Mouse (Mus musculus) midbrain, embryonic 15.5 days (tissue): Measurements from ENCODE around the gene Vwa5b1. TPM values are rescaled to one million over a fixed set of nuclear protein-coding genes. Genes with fewer than 3 reads are reported as not detected.

Experiments
- ATAC-seq: fragments of 200-750 bp; cut with Nextera tagmentation; replicated peaks from 2 replicates; pipeline ENCODE4 v1.8.0; 2017; ENCODE audit warnings: moderate TSS enrichment
- H3K27ac ChIP-seq: fragments of 300-500 bp; sonication (generic); 2 replicates; pipeline ENCODE4 v1.5.1; 2015; ENCODE audit warnings: mild to moderate bottlenecking, inconsistent platforms
- H3K27me3 ChIP-seq: fragments of 300-500 bp; sonication (generic); replicated peaks from 2 replicates; pipeline ENCODE4 v1.6.1; 2015; ENCODE audit warnings: inconsistent platforms
- H3K36me3 ChIP-seq: fragments of 300-500 bp; sonication (generic); replicated peaks from 2 replicates; pipeline ENCODE4 v1.6.1; 2015; ENCODE audit warnings: inconsistent platforms
- H3K4me1 ChIP-seq: fragments of 300-500 bp; sonication (generic); 2 replicates; pipeline ENCODE4 v1.6.1; 2015; ENCODE audit warnings: inconsistent platforms
- H3K4me2 ChIP-seq: fragments of 300-500 bp; sonication (generic); 2 replicates; pipeline ENCODE4 v1.6.1; 2015; ENCODE audit warnings: inconsistent platforms, mild to moderate bottlenecking, moderate library complexity
- H3K4me3 ChIP-seq: fragments of 300-500 bp; sonication (generic); 2 replicates; pipeline ENCODE4 v1.5.1; 2015; ENCODE audit warnings: mild to moderate bottlenecking, inconsistent platforms
- H3K9ac ChIP-seq: fragments of 300-500 bp; sonication (generic); 2 replicates; pipeline ENCODE4 v1.6.1; 2015; ENCODE audit warnings: mild to moderate bottlenecking, inconsistent platforms
- H3K9me3 ChIP-seq: fragments of 300-500 bp; sonication (generic); 2 replicates; pipeline ENCODE4 v1.6.1; 2016; ENCODE audit warnings: inconsistent platforms
- WGBS: fragments of 180-500 bp; shearing (Covaris S2); methylation state at CpG from one replicate; pipeline ENCODE4 v1.1.7; 2015; ENCODE audit warnings: mixed read lengths; 5-methylcytosine and 5-hydroxymethylcytosine counted together
- polyA plus RNA-seq: library from polyadenylated mRNA; unstranded; fragments of >200 nt; fragmentation: Nextera tagmentation; extraction: Ambion mirVana; gene quantifications from 2 replicates; pipeline ENCODE4 v1.2.1, GENCODE M21; 2015

Vwa5b1 gene
- polyA plus RNA-seq, 1 experiment from 2014 or later: 2.4 TPM

DNA sequence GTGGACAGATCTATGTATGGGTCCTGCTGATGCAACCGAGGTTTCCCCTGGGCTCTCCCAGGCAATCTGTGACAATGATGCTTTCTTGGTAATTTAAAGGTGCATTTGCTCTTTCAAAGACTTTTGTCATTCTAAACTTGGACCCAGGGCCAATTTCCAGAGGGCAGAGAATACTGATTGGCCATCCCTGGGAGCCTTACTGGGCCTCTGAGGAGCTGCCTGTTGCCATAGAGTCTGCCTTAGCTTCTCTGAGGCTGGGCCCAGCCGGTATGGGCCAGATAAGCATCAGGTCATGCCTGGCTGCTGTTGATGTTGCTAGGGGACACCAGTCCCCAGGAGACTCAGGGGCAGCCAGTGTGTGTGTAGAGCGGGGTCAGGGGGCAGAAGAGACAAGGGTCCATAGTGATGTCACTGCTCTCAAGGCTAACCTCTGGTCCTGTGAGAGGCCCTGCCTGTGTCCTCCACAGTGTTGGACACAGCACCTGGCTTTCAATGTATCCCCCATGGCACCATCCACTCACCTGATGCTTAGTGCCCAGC, 12.5 kb upstream of the Vwa5b1 start:
- ATAC-seq: no peak
- Histone ChIP-seq H3K4me3 (no peak overlapping the region), H3K27me3 (no peaks in the 10 kb centered on the region), H3K9ac (no peak overlapping the region), H3K9me3 (no peaks in the 10 kb centered on the region), H3K36me3 (no peaks in the 10 kb centered on the region), H3K4me2 (no peak overlapping the region), H3K27ac (no peak overlapping the region), H3K4me1 (peaks cover 4% of the 10 kb centered on the region)
- 42% methylated on average over 3 of the region's 3 CpGs for WGBS

DNA sequence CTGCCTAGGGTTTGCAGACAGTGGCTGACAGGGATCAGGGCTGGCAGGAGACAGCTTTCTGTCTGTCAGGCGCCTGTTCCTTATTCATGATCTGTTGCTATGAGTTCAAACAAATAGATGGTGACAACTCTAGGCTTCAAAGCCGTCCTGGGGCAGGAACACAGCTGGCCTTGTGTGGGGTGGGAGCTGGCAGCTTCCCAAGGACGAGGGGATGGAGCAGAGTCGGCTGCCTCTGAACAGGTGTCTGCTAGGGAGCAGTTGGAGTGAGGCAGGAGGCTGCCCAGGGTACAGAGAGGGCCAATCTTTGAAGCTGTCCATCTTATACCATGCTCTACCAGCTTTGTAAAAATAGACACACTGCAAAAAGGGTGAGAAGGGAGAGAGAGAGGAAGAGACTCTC, 6.6 kb upstream of the Vwa5b1 start:
- Histone ChIP-seq H3K4me1 (no peaks in the 10 kb centered on the region), H3K27ac (no peak overlapping the region), H3K9me3 (no peaks in the 10 kb centered on the region), H3K4me2 (no peak overlapping the region), H3K36me3 (no peaks in the 10 kb centered on the region), H3K9ac (no peak overlapping the region), H3K4me3 (no peak overlapping the region), H3K27me3 (no peaks in the 10 kb centered on the region)
- 31% methylated on average over 4 of the region's 4 CpGs for WGBS
- ATAC-seq: no peak

DNA sequence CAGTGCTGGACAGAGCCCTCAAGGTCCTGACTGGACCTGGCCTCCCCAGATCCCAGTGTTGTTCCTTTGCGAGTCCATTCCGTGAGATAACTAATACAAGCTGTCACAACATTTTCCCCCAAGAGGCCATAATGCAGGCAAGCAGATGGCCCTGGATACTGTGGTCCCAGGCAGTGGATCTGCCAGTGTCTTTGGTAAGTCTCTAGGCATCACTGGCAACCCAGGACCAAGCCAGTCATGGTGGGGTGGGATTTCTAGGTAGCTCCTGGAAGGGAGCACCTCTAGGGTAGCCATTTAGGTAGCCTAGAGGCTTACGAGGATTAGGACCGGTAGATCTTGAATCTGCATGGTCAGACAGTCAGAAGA, 445 bp upstream of the Vwa5b1 start:
- ATAC-seq: no peak
- Histone ChIP-seq H3K36me3 (no peaks in the 10 kb centered on the region), H3K27ac (peak overlapping the region; percentile 48; the same call in 1 of the 2 replicates), H3K4me2 (no peak overlapping the region), H3K27me3 (no peaks in the 10 kb centered on the region), H3K4me3 (no peak overlapping the region), H3K4me1 (peaks cover 13% of the 10 kb centered on the region), H3K9ac (no peak overlapping the region), H3K9me3 (no peaks in the 10 kb centered on the region)
- WGBS: 51% methylated on average over 4 of the region's 4 CpGs

DNA sequence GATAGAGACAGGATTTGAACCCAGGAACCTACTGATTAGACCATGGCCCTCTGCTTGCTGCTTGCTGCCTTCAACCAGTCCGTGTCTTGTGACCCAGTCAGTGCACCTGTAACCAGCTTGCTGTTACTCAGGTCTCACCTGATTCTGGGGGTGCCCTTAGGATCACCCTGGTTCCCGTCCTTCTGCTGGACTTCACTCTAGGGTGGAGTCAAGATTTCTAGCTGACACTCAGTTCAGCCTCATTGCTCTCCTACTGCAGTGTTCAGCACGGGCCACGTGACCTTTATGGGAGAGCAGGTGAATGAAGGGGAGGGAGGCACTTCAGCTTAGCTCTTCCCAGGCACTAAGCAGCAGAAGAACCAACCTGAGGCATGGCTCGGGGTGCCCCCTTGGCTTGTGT, 7.4 kb downstream of the Vwa5b1 start:
- no peak for ATAC-seq
- Histone ChIP-seq H3K4me3 (no peak overlapping the region), H3K36me3 (no peaks in the 10 kb centered on the region), H3K4me1 (peaks cover 10% of the 10 kb centered on the region), H3K4me2 (no peak overlapping the region), H3K9ac (no peak overlapping the region), H3K27me3 (no peaks in the 10 kb centered on the region), H3K9me3 (no peaks in the 10 kb centered on the region), H3K27ac (no peak overlapping the region)
- WGBS: 68% methylated on average over 5 of the region's 5 CpGs

DNA sequence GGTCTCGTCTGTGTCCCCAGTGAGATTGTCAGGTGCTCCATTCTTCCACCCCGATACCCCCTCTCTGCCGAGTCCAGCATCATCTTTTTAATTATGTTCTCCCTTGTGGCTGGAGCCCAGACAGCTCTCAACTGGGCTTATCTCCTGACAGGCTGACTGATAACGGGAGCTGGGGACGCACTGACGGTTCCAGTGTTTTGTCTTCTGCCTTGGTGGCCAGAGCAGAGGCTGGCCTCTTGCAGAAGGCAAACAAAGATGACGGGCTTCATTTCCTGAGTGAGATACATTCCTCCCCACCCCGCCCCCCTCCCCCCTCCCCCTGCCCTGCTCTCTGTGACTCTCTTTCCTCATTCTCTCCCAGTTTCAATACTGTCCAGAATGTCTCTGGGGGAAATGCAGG, 21.2 kb downstream of the Vwa5b1 start:
- Histone ChIP-seq H3K9ac (no peak overlapping the region), H3K4me2 (no peak overlapping the region), H3K9me3 (no peaks in the 10 kb centered on the region), H3K4me1 (peaks cover 9% of the 10 kb centered on the region; the same call in 1 of the 2 replicates), H3K36me3 (no peaks in the 10 kb centered on the region), H3K27ac (no peak overlapping the region), H3K4me3 (no peak overlapping the region), H3K27me3 (no peaks in the 10 kb centered on the region)
- 5% methylated on average over 8 of the region's 8 CpGs for WGBS
- no peak for ATAC-seq

DNA sequence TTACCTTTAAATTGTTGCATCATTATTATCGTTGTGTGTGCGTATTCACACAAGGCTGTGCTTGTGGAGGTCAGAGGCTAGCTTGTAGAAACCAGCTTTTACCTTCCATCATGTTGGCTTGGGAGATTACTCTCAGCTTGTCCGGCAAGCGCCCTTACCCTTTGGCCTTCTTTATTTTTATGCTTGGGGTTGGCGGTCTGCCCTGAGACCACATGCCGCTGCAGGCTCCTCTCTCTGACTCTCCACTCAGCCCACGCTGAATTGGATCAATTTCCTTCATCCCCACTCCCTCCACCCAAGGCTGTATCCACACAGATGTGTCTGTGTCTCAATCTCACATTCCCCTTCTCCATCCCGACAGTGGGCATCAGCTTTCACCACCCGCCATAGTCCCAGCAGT, 33.8 kb downstream of the Vwa5b1 start:
- no peak for ATAC-seq
- Histone ChIP-seq H3K9me3 (no peaks in the 10 kb centered on the region), H3K9ac (no peak overlapping the region), H3K4me3 (no peak overlapping the region), H3K27ac (no peak overlapping the region), H3K4me1 (peaks cover 26% of the 10 kb centered on the region), H3K36me3 (no peaks in the 10 kb centered on the region), H3K4me2 (no peak overlapping the region), H3K27me3 (no peaks in the 10 kb centered on the region)
- 62% methylated on average over 9 of the region's 9 CpGs for WGBS

DNA sequence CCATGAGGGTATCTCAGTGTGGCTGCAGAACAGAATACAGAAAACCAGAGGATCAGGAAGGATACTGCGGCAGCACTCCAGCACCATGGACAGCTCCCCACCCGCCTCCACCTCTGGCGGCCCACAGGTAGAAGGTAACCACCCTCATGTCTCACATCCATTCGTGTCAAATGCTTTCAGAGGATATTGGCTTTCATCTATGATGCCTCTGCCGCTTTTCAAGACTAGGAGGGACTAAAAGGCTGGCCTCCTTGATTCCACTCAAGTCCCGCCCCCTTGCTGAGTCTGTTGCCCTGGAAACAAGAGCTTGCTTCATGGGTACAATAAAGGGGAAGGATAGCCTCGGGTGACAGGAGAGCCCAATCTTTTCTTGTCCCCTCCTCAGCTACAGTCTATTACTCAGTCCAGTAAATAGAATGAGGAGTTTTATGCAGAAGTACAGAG, 37.8 kb downstream of the Vwa5b1 start:
- H3K9me3 ChIP-seq: no peaks in the 10 kb centered on the region
- H3K4me3 ChIP-seq: no peak overlapping the region
- H3K9ac ChIP-seq: no peak overlapping the region
- H3K27me3 ChIP-seq: no peaks in the 10 kb centered on the region
- peaks cover 30% of the 10 kb centered on the region for H3K4me1 ChIP-seq
- peak overlapping the region; percentile 29 for H3K4me2 ChIP-seq
- H3K36me3 ChIP-seq: no peaks in the 10 kb centered on the region
- peak overlapping the region; percentile 83 for H3K27ac ChIP-seq
- ATAC-seq: peak; percentile 86
- WGBS: 3% methylated on average over 7 of the region's 7 CpGs

DNA sequence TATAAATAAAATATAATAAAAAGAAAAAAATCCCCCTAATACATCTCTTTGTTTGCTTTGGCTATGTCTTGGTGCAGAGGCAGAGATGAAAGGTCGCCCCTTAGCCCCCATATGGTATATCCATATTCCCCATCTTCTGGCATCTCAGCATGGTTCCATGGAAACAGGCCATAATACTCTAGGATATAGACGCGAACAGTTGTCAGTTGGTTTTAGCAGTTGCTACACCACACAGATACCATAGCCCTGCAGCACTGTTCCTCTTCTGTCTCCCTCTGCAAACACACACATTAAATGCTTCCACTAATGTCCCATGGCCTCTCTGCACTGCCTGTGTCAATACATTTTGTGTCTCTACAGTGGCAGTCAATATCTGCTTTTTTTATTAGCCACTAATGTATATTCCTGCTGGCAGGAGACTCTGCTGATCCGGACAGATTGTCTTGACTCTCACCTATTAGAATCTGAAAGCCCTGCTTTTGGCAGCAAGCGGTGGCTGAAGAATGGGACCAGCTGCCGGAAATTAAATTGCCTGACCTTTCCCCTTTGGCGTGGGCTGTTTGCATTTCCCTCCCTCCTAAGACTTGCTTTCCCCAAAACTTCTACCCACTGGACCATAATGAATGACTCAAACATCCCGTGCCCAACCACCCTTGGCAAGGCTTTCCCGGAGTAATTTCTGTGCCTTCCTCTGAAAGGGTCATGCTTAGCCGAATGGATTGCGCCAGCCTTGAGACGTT, 39.1 kb downstream of the Vwa5b1 start:
- Histone ChIP-seq H3K27ac (peak overlapping the region; percentile 83), H3K27me3 (no peaks in the 10 kb centered on the region), H3K4me1 (peaks cover 29% of the 10 kb centered on the region), H3K4me3 (no peak overlapping the region), H3K9me3 (no peaks in the 10 kb centered on the region), H3K9ac (no peak overlapping the region), H3K36me3 (no peaks in the 10 kb centered on the region), H3K4me2 (no peak overlapping the region)
- WGBS: 34% methylated on average over 12 of the region's 12 CpGs
- no peak for ATAC-seq

DNA sequence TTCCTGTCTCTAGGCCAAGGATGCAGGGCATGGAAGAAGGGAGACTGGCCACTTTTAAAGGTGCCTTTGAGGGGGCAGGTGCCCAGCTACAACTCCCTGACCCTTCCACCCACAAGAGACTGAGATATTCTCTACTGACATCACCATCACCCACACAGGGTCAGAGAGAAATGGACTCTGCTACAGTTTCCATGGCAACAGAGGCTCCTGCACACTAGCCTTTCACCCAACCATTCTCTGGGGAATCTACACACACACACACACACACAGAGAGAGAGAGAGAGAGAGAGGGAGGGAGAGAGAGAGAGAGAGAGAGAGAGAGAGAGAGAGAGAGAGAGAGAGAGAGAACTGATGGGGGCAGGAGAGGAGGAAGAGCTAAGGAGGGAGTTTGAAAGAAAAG, 50.7 kb downstream of the Vwa5b1 start:
- no peaks in the 10 kb centered on the region for H3K27me3 ChIP-seq
- no peak overlapping the region for H3K9ac ChIP-seq
- no peak for ATAC-seq
- no peaks in the 10 kb centered on the region for H3K36me3 ChIP-seq
- H3K4me3 ChIP-seq: no peak overlapping the region
- no peak overlapping the region for H3K4me2 ChIP-seq
- no peaks in the 10 kb centered on the region for H3K9me3 ChIP-seq
- H3K4me1 ChIP-seq: no peaks in the 10 kb centered on the region; the same call in 1 of the 2 replicates
- H3K27ac ChIP-seq: no peak overlapping the region

DNA sequence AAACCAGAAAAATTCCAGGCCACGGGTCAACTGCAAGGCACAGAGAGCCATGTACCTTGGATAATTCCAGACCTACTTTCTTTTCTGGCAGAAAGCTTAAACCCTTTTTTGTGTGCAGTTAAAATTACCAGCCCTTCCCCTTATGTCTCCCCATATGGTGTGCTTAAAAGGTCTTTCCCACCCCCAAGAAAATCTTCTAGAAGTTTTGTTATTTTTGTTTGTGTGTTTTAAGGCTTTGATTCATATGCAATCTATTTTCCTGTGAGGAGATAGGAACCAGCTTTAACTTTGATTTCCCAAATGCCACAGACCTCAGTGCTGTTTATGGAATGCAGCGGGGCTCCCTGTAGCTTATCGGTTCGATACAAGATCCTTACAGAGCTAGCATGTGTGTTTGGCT, 53.2 kb downstream of the Vwa5b1 start:
- Histone ChIP-seq H3K9me3 (no peaks in the 10 kb centered on the region), H3K4me1 (no peaks in the 10 kb centered on the region; the same call in 1 of the 2 replicates), H3K4me2 (no peak overlapping the region), H3K27me3 (no peaks in the 10 kb centered on the region), H3K36me3 (no peaks in the 10 kb centered on the region), H3K9ac (no peak overlapping the region), H3K4me3 (no peak overlapping the region), H3K27ac (no peak overlapping the region)
- no peak for ATAC-seq
- 78% methylated on average over 4 of the region's 4 CpGs for WGBS

DNA sequence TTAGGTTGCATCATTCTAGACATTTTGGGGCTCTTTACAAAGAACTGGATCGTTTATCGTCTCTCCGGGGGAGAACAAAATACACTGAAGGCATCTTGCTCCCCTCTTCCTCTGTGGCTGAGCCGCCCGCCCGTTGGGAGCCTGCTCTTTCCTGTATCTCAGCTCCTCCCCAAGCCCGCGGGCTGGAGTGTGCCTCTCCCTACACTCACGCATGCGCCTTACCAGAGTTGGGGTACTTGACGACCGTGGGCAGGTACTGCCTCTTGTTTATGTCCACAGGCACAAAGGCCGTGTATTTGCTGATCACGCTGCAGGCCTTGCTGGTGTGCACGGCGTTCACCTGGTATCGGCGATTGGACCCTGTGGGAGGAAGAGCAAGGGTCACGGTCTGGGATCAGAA, 57.3 kb downstream of the Vwa5b1 start:
- H3K4me2 ChIP-seq: no peak overlapping the region
- H3K4me3 ChIP-seq: no peak overlapping the region
- 81% methylated on average over 19 of the region's 19 CpGs for WGBS
- no peaks in the 10 kb centered on the region for H3K27me3 ChIP-seq
- no peak overlapping the region for H3K9ac ChIP-seq
- H3K4me1 ChIP-seq: peaks cover 5% of the 10 kb centered on the region
- no peaks in the 10 kb centered on the region for H3K9me3 ChIP-seq
- no peaks in the 10 kb centered on the region for H3K36me3 ChIP-seq
- H3K27ac ChIP-seq: no peak overlapping the region
- ATAC-seq: no peak

DNA sequence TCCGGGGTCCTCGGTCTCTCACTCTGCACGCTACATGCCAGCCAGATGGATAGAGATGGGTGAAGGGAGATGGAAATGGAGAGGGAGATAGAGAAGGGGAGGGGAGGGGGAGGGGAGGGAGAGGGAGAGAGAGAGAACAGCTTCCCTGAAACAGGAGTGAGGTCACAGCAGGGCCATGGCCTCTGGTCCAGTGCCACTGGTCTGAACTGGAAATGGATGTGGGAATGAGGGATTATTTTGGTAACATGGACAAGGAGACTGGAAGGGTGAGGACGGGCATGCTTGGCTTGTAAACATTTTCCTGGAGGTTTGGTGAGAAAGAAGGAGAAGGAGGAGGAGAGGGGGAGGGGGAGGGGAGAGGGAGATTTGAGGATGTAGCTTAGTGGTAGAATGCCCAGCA, 59.0 kb downstream of the Vwa5b1 start:
- Histone ChIP-seq H3K36me3 (no peaks in the 10 kb centered on the region), H3K9ac (no peak overlapping the region), H3K4me1 (peaks cover 5% of the 10 kb centered on the region), H3K4me3 (no peak overlapping the region), H3K27me3 (no peaks in the 10 kb centered on the region), H3K4me2 (no peak overlapping the region), H3K9me3 (no peaks in the 10 kb centered on the region), H3K27ac (no peak overlapping the region)
- WGBS: 82% methylated on average over 3 of the region's 4 CpGs
- ATAC-seq: no peak
